Mouse (Mus musculus) c-Kit-positive CD71-positive TER-119-positive erythroid progenitor cells, embryonic 14.5 days (primary cell): ENCODE measurements around the gene Col15a1.

Experiments
- DNase-seq: peaks from one replicate; pipeline ENCODE4 v3.0.0-alpha.2; 2013; ENCODE audit warnings: low spot score

The Col15a1 gene

DNA sequence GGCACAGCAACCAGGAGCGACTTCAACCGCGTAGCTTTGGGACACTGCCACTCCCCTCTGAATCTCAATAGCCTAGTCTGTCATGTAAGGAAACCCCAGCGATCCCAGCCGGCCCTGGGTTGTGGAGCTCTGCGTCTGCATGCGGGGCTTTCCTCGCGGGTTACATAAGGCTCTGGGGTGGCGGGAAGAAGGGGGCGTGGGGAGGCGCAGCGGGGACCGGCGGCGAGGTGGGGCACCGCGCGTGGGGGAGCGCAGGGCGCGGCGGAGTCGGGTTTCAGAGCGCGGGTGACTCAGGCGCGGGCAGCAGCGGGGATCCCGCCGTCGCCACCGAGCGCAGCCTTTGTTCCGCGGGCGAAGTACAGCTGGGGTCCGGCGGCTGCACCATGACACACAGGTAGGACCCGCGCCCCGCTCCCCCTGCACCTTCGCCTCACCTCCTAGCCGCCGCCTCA, at the start of gene Col15a1:
Col15a1 (plus strand) TSS at position 193 of the 452 bp plus-strand sequence.
- DNase-seq = no peak

DNA sequence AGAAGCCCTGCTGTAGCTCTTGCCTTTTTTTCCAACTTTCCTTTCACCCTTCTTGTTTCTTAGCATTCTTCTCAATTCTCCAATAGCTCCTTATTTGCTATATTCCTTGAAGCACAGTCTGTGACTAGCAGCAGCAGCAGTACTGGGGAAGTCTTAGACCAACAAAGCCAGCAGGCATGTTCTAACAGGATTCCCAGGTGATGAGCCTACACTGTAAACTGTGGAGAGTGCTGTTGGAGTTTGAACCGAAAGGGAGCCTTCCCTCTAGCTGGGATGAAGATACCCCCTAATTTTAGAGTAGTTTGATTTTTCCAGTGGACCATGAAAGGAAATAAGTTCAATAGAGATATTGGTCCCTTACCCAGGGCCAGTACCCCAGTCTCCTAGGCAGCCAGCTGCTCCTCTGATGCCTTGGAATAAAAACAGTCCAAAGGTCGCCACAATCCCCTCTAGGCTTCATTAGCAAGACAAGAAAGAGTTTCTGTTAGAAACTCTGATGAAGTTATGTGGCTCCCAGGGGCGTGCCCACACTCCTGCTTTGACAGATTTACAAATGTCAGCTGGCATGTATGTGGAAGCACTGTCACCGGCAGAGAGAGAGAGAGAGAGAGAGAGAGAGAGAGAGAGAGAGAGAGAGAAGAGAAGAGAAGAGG, 46.7 kb upstream of the Col15a1 start:
- DNase-seq = no peak

DNA sequence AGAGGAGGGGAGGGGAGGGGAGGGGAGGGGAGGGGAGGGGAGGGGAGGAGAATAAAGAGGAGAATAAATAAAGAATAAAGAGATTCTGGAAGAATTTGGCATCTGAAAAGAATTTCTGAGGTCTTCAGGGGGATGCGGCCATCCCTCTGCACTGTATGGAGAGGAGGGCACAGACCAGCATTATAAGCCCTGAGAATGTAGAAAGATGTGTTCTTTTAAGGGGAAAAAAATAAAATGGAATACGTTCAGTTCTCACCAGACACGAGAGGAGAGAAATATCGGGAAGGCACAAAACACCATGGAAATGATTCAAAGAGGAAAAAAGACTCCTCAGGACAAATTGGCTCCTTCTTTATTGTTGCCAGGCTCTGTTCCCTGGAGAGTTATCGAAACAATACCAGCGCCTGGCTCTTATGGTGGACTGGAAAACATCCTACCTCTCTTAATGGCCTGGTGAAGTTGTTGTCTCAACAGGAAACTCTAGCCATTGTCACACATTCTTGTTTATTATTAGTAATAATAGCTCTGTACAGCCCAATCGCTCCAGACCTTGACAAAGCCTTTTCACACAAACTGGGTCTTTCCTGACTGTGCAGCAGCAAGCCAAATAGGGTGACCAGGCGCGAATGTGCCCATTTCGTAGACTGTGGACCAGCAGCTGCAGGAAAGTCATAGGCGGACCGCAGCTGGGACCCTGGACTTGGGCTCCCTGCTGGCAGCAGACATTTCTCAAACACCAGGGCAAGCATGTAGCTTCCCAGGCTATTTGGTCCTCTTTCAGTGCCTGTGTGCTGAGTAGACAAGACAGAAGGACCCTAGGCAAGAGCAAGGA, 46.0 kb upstream of the Col15a1 start:
- no peak for DNase-seq

DNA sequence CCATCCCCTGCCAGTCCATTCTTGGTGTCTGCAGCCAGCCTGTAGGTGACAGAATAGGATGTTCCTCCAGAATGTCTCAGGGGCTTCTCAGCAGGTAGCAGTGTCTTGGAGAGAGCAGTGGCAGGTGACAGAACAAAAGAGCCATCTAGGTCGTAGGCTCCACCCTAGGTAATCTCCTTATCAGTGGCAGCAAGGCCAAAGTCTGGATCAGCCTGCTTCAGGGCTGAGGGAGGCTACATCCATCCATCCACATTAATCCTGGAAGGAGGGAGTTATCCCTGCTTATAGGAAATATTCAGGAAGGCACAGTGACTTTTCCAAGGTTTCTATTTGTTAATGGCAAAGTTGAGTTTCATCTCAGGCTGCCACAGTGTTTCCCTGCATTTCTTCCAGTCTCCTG, 35.6 kb upstream of the Col15a1 start:
- no peak for DNase-seq

DNA sequence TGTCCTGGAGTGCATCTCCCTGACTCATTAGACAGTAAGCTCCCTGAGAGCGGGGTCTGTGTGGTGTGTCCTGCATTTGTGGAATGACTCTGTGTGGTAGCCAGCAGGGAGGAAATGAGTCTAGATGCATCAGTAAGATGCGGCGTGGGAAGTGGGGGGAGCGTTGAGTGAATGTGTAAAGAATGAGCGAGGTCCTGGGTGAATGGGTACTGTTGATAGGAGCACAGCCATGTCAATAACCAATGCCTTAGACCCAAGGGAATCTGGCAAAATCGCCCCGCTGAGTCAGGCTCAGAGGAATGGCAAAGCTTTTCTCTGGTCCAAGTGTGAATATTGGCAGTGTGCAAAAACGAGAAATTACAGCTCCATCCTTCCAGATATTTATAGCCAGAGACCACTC, 30.9 kb upstream of the Col15a1 start:
- no peak for DNase-seq

DNA sequence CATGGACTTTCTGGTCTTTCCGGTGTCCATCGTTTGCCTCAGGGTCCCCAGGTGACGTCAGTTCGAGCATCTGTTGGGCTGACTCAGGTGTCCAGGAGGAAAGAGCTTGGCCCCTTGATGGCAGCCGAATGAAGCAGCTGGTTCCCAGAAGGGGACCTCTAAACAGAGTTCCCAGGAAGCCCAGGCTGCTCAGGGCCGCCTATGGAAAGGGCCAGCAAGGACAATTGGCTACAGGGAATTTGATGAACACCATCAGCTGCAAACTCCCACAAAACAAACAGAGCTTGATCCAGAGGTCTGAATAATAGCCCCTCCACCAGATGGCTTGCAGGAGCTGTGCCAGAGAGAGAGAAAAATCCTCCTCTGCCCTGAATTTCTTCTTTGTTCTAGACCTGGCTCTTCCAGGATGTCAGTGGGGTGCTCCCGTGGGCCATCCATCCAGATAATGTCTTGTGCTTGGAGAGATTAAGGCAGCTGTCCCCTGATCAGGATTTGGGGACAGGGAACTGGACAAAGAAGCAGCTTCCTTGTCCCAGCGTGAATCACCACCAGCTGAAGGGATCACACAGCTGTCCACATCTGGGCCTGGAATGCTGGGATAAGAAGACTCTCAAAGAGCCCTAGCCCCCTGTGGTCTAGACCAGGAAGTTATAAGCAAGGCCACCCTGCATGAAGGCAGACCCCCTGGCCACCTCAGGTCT, 29.6 kb upstream of the Col15a1 start:
- DNase-seq = no peak

DNA sequence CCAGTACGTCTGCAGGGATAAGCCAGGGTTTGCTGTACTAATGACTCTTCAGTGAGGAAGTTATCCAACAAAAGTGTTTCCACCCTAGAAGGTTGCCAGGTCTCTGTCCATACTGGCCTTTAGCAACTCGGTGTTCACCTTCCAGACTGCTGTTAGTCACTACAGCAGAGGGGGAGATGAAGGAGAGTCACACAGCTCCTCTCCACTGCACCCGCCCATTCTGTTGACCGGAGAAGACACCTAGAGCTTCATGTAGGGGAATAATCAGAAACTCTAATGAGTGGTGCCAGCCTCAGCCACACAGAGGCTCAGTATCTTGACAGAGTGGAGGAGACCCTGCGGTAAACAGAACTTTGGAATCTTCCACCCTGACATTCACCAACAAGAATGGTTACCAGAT, 28.4 kb upstream of the Col15a1 start:
- DNase-seq = no peak

DNA sequence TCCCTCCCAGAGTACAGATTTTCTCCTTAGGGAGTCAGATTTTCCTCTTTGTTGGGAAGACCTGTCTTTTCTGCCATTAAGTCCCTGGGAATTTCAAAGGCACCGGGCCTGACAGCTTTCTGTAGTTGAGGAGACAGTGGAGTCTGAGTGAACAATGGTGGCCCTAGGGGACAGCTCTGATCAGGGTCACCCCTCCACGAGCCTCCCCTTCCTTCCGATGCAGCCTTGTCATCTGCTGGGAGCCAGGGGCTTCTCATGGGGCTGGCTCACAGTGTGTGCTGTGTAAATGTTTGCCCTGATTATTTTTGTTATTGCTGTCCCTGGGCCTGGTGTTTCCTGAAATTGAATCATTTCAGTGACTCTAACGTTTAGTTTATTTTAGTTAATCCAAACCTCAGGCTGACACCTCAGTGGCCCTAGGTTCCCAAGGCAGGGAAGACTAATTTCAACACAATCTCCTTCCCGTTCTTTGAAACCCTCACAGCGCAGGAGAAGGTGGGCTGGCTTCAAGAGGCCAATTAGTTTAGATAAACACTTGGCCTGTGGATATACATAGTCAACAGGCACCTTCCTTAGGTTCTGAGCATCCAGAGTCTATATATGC, 23.8 kb upstream of the Col15a1 start:
- no peak for DNase-seq

DNA sequence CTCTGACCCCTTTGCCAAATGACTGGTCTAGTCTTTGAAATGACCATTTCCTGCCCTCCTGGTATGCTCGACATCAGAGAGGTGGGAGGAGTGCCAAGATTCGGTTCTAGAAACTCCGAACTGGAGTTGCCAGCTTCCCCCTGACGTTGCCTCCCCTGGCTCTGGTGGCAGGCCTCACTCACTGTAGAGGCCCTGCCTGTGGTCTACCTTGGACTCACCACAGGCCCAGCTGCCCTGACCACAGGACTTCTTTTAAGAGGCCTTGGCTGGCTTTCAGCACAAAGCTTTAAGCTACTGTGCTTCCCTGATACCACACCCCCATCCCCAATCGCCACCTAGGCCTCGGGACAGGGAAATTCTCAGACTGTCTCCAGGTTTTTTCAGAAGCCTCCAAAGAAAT, 21.4 kb upstream of the Col15a1 start:
- no peak for DNase-seq

DNA sequence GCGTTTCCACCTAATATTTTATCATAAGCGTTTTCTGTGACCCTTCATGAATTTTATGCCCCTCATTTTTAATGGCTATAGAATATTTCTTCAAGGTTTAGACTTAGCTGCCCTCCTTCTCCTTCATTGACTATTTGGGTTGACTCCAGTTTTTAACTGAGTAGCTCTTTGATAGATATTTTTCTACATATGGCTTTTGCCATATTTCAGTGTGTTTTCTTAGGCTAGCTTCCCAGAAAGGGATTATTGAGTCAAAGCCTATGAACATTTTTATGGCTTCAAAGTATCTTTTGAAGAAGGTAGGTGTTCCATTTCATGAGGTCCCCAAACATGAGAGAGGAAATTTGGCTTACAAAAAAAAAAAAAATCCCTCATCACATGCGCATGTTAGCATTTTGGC, 11.8 kb upstream of the Col15a1 start:
- DNase-seq = no peak

DNA sequence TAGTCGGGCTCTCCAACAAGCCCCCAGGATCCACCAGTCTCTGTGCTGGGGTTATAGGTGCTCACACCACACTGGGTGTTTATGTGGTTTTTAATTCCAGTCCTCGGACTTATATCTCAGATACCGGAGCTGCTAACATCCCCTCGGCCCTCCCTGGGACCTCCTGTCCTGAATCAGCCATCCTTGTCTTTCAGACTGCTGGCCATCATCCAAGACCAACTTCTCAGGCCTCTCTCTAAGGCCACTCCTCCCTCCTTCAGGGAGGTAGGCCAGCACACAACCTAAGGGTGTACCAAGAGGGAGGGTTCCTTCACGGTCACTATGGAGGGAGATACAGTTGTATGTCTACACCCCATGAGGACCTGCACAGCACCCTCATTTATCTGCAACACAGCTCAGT, 4.3 kb upstream of the Col15a1 start:
- DNase-seq = no peak

DNA sequence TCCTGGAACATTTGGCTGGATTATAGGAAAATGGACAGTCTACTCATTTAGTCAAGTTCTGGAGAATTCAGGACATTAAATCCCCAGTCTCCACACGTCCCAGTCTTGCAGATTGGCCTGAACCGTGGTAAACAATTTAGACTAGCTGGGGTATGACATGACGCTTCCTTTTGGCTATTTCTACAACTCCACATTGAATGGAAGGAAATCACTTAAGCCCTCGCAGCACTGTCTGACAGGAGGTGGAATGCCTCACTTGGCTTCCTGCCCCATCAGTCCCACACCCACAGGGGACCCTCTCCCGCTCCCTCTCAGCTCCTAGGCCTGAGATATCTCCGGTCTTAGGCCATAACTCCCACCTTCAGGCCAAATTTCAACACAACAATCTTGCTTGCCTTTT, 2.1 kb upstream of the Col15a1 start:
- DNase-seq = no peak

DNA sequence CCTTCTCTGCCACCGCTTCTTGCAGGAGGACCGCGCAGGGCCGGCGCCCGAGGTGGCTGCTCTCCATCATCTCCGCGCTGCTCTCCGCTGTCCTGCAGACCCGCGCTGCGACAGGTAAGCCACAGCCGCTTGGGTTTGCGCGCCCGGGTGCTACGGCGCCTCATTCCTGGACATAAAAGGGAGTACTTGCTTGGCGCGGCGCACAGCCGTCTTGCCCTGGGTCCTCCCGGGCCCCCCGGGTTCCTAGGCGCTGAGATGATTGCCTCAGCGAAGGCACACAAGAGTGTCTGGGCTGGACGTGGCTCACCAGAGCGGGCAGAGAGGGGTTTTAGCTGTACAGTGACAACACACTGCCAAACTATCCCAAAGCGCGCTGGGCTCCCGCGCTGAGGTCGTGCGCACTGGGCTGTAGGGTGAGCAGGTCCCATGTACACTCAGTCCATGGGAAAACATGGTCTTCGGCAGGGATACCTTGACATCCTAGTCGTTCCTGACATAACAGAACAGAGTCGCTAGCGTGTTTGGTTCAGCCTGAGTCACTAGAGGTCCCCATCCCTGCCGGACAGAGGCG, 545 bp downstream of the Col15a1 start:
- DNase-seq = no peak

DNA sequence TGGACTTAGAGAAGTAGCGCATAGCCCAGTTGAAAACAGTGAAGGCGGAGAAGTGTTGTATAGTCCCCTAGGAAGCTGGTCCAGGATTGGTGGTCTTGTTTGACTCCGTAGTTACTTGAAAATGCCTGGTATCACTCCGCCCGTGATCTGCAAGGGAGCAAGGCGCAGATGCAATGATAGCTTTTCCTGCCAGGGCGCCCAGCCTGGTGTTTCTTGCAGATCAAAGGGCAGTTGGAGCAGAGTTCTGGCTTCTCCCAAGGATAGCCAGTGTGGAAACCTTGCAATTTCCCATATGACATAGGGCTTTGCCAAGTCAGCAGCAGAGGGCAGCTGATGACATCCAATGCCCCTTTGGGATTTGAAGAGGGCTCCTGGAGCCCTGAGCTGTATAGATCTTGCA, 1.5 kb downstream of the Col15a1 start:
- DNase-seq = no peak

DNA sequence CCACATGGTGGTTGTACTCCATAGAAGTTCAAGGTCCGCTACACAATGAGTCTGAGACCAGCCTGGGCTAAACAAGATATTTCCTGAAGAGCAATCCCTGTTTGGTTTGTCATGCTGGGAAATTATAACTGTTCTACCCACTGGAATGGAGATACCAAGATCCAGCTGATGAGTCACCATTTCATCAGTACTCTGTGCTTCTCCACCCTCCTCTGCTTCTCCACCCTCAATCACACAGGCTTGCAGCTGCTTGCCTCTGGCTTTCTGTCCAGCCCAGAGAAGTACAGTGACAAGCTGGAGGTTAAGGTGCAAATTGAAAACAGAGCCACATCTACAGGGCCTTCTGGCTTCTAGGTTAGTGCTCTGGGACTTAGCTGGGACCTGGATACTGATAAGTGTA, 10.9 kb downstream of the Col15a1 start:
- no peak for DNase-seq

DNA sequence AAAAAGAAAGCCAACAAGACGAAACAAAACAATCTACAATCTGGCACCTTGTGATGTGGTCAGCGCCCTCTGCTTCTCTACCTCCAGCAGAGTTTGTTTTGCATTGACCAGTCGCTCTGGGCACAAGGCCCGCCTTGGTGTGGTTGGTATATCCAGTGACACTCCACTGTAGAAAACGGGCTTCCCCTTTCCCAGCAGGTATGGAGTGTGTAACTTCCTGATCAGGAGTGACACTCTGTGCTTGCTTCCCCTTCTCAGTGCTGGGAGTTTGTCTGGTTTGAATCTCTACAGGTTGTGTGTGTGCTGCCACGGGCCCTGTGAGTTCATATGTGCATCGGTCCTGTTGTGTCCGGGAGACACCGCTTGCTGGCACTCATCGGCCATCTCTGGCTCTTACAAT, 11.4 kb downstream of the Col15a1 start:
- DNase-seq = no peak

DNA sequence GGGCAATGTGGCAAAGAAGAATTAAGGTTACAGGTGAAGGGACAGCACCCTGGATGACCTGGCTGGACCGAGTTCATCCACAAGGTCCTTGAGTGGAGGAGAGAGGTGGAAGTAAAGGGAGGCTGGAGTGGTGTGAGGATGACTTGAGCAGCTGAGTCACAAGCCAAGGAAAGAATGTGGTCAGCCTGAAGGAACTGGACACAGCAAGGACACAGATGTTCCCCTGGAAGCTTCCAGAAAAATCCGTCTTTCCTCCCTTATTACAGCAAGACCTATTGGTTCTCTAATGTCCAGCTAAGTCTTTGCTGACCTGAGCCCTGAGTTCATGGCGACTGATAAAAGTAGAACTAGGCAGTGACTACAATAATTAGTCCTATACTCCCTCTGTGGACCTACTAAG, 12.6 kb downstream of the Col15a1 start:
- no peak for DNase-seq

DNA sequence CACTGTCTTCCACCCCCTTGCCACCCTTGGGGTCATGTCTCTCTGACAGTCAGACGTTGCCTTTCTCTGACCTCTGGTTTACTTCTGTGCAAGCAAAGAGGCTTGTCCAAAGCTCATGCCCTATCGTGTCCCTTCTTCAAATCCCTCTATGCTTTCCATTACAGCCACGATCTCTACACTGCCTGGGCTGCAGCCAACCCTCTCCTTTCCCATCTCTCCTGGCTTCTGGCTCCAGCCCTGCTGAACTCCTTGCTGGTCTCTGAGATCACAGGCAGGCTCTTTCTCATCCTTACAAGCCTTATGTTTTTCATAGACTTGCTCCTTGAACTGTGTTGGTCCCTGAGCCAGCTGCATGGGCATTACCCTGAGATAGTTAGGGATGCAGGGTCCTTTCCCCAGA, 14.2 kb downstream of the Col15a1 start:
- no peak for DNase-seq

DNA sequence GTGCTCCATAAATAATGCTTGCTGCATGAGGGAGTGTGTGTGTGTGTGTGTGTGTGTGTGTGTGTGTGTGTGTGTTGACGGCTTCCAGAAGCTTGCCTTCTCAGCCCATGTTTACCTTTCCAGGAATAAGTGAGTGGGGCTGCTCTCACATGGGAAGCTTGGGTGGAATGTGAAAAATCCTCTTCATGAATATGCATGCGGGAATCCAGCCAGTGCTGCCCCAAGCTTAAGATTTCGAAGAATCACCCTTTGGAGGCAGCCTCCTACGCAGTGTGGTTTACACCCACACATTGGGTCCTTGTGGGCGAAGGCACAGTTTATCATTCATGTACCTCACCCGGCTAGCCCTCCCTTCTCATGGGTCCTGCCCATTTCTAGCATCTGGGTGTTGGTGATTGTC, 18.0 kb downstream of the Col15a1 start:
- DNase-seq = no peak

DNA sequence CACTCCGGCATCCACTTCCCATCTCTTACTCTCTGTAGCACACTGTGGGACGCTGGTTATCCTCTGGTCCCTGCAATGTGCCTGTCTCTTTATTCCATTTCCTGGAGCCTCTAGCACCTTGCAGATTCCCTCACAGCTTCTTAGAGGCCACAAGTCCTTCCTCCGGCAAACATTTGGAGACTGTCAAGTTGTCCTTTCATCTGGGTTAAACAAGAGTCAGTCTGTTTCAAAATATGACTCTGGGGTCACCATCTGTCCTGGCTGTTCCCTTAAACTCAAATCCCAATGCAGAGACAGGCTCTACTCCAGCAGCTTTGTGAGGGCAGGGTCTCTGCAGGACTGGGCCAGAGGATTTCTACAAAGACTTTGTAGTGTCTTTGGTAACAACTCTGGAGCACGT, 19.1 kb downstream of the Col15a1 start:
- no peak for DNase-seq

DNA sequence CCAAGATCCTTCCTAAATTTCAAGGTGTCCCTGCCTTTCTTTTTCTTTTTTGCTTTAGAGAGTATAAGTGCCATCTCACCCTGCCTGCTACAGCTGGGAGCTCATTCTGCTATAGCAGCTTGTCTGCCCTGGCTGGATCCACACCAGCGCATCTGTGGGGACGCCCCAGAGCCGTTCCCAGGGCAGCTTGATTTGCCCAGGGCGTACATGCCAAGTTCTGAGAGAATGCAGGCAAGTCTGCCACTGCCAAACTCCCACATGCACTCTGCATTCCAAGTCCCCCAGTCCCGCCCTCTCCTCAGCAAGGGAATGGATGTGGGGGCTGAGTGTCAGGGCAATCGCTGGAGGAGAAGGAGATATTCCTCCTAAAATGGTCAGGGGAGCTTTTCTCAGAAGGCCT, 19.8 kb downstream of the Col15a1 start:
- no peak for DNase-seq

DNA sequence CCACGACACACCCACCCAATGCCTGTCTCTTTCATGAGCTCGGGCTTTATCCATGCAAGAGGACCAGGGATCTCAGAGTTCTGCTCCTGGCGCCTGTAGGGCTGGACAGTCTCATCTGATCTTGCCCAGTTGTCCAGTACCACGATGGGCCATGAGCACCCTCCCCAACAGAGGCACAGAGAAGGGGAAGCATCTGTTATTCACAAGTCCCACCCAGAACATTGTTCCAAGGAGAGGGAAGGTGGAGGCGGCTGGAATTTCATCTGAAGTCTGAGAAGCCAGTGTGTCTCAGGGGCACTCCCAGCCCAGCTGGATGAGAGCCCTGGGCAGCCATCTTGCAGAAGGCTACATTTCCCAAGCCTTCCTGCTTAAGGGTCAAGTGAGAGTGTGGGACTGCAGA, 21.0 kb downstream of the Col15a1 start:
- DNase-seq = no peak
